Mouse (Mus musculus) megakaryocyte, embryonic 14.5 days (primary cell): ENCODE results near the gene Ripor2.

Experiments
- FLI1 ChIP-seq: IDR thresholded peaks from 2 replicates; pipeline ENCODE4 v1.6.1; 2012; ENCODE audit warnings: low read length, inconsistent platforms, mixed read lengths
- GATA1 ChIP-seq: IDR thresholded peaks from 3 replicates; pipeline ENCODE4 v1.6.1; 2012; ENCODE audit warnings: mixed read lengths, low read length, inconsistent platforms, borderline replicate concordance

DNA sequence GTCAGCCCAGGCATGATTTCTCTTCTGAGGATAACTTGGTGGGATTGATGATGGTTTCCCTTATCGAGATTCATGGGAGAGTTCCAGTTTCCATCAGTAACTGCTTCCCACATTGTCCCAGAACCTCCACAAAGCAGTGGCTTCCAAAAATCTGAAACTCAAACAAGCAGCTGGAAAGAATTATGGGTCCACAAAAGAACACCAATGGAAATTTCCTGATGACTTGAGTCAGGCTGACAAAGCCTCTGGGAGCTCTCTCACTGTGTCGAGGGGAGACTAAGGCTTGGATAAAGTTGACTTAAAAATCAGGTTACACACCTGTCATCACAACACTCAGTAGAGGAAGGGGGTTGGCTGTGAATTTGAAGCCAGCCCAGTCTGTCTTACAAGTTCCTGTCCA lies 67.1 kb downstream of the Ripor2 start:
- TF ChIP-seq GATA1 (no peak), FLI1 (no peak)
